Mouse (Mus musculus) bone marrow, adult 2 months (tissue): ENCODE measurements at regions not wholly inside any gene's neighbourhood (a gene's known extent, or its start where the extent isn't known, plus 50 kb on each side); places are given as distances from the start of the nearest gene placed in this dataset.

Experiments
- H3K27ac ChIP-seq: fragments of 200-500 bp; 2 replicates; pipeline ENCODE4 v1.5.1; 2012; ENCODE audit warnings: low read depth, mild to moderate bottlenecking, control low read depth, inconsistent platforms, low read length; ENCODE audit not compliant: control insufficient read depth, poor library complexity, insufficient read depth
- H3K4me1 ChIP-seq: fragments of 200-500 bp; 2 replicates; pipeline ENCODE4 v1.6.1; 2011; ENCODE audit warnings: low read length; ENCODE audit not compliant: control insufficient read depth, insufficient read depth
- H3K4me3 ChIP-seq: fragments of 200-500 bp; replicated peaks from 2 replicates; pipeline ENCODE3; 2011; ENCODE audit warnings: mild to moderate bottlenecking, low read depth, low read length, control low read depth; ENCODE audit not compliant: control insufficient read depth
- CTCF ChIP-seq: fragments of 200-500 bp; IDR thresholded peaks from 2 replicates; pipeline ENCODE4 v1.5.1; 2011; ENCODE audit warnings: low read length, control low read depth; ENCODE audit not compliant: control insufficient read depth, insufficient read depth
- POLR2A ChIP-seq: fragments of 200-500 bp; IDR thresholded peaks from 2 replicates; pipeline ENCODE4 v1.6.1; 2011; ENCODE audit warnings: low read depth, mild to moderate bottlenecking, control low read depth, low read length, borderline replicate concordance; ENCODE audit not compliant: control insufficient read depth
- WGBS: fragments of 180-500 bp; shearing (Covaris S2); methylation state at CpG from one replicate; pipeline ENCODE4 v1.1.7; 2018; 5-methylcytosine and 5-hydroxymethylcytosine counted together

GRCm38 (mm10) chr3:137807423-137807822 is 56.9 kb upstream of the H2afz start:
- Histone ChIP-seq H3K27ac (no peak overlapping the region), H3K4me3 (no peak overlapping the region), H3K4me1 (no peaks in the 10 kb centered on the region)
- WGBS, result 51% methylated on average over 1 of the region's 1 CpGs
- no peak for TF ChIP-seq CTCF
- TF ChIP-seq POLR2A, result no peak

- TF ChIP-seq POLR2A (no peak), CTCF (no peak)
- no peaks in the 10 kb centered on the region for H3K4me1 ChIP-seq
- WGBS, result 68% methylated on average over 5 of the region's 5 CpGs
- H3K27ac ChIP-seq, result no peak overlapping the region
- no peak overlapping the region for H3K4me3 ChIP-seq
These were observed 56.2 kb upstream of the H2afz start for GRCm38 (mm10) chr3:137807913-137808684.

- Histone ChIP-seq H3K4me1 (no peaks in the 10 kb centered on the region), H3K4me3 (no peak overlapping the region), H3K27ac (no peak overlapping the region)
- 21% methylated on average over 3 of the region's 3 CpGs for WGBS
- TF ChIP-seq CTCF, result no peak
- TF ChIP-seq POLR2A, result no peak
These were observed 54.2 kb upstream of the H2afz start for GRCm38 (mm10) chr3:137810123-137810522.
